Mouse (Mus musculus) ES-CJ7 (cell line): ENCODE results near the gene Mcu.

Source experiments
- DNase-seq: peaks from one replicate; pipeline ENCODE4 v3.0.0; 2011; ENCODE audit warnings: low read depth, low spot score

Mcu gene

GRCm38 (mm10) chr10:59613276-59613675 lies 3.2 kb downstream of the Mcu start:
- no peak for DNase-seq

- no peak for DNase-seq
Measured at GRCm38 (mm10) chr10:59604879-59605464, 11.5 kb downstream of the Mcu start.

- DNase-seq, result peak; percentile 28
Measured at GRCm38 (mm10) chr10:59603843-59604242, 12.6 kb downstream of the Mcu start.

GRCm38 (mm10) chr10:59602891-59603290 lies 13.6 kb downstream of the Mcu start:
- no peak for DNase-seq

GRCm38 (mm10) chr10:59602043-59602442 lies 14.4 kb downstream of the Mcu start:
- no peak for DNase-seq

- DNase-seq, result no peak
Measured at GRCm38 (mm10) chr10:59600516-59600915, 16.0 kb downstream of the Mcu start.

- peak; percentile 63 for DNase-seq
Measured at GRCm38 (mm10) chr10:59593826-59594570, 22.5 kb downstream of the Mcu start.

GRCm38 (mm10) chr10:59590606-59591005 lies 25.9 kb downstream of the Mcu start:
- no peak for DNase-seq

GRCm38 (mm10) chr10:59589856-59590255 lies 26.6 kb downstream of the Mcu start:
- DNase-seq, result no peak

- no peak for DNase-seq
Measured at GRCm38 (mm10) chr10:59589420-59589819, 27.1 kb downstream of the Mcu start.

GRCm38 (mm10) chr10:59588135-59588534 lies 28.4 kb downstream of the Mcu start:
- no peak for DNase-seq

GRCm38 (mm10) chr10:59586821-59587220 lies 29.7 kb downstream of the Mcu start:
- peak; percentile 16 for DNase-seq

GRCm38 (mm10) chr10:59585621-59586020 lies 30.9 kb downstream of the Mcu start:
- DNase-seq, result no peak

GRCm38 (mm10) chr10:59581826-59582543 lies 34.5 kb downstream of the Mcu start:
- DNase-seq, result no peak

GRCm38 (mm10) chr10:59580593-59581149 lies 35.8 kb downstream of the Mcu start:
- DNase-seq, result peak; percentile 69

GRCm38 (mm10) chr10:59579645-59580044 lies 36.8 kb downstream of the Mcu start:
- no peak for DNase-seq

- peak; percentile 80 for DNase-seq
Measured at GRCm38 (mm10) chr10:59577871-59578801, 38.4 kb downstream of the Mcu start.

GRCm38 (mm10) chr10:59576305-59576704 lies 40.2 kb downstream of the Mcu start:
- no peak for DNase-seq

GRCm38 (mm10) chr10:59571964-59572363 lies 44.5 kb downstream of the Mcu start:
- DNase-seq, result no peak

GRCm38 (mm10) chr10:59571273-59571672 lies 45.2 kb downstream of the Mcu start:
- DNase-seq, result no peak

GRCm38 (mm10) chr10:59570780-59571179 lies 45.7 kb downstream of the Mcu start:
- DNase-seq, result no peak
